Mouse (Mus musculus) kidney, adult 2 months (tissue): Measurements from ENCODE around the gene Olfr31. TPM values are rescaled to one million over a fixed set of nuclear protein-coding genes. Genes with fewer than 3 reads are reported as not detected.

Source experiments
- DNase-seq: peaks from one replicate; pipeline ENCODE4 v3.0.0; 2021
- H3K27ac ChIP-seq: fragments of 200-500 bp; 2 replicates; pipeline ENCODE4 v1.5.1; 2012; ENCODE audit warnings: low read depth, low read length, control low read depth, inconsistent platforms; ENCODE audit not compliant: insufficient read depth
- H3K27me3 ChIP-seq: fragments of 200-500 bp; replicated peaks from 2 replicates; pipeline ENCODE4 v1.6.1; 2012; ENCODE audit warnings: mild to moderate bottlenecking, moderate library complexity, low read length, inconsistent platforms; ENCODE audit not compliant: control insufficient read depth, insufficient read depth
- H3K36me3 ChIP-seq: fragments of 200-500 bp; 2 replicates; pipeline ENCODE4 v1.6.1; 2012; ENCODE audit warnings: mild to moderate bottlenecking, moderate library complexity, low read length, inconsistent platforms; ENCODE audit not compliant: control insufficient read depth, insufficient read depth
- H3K4me1 ChIP-seq: fragments of 200-500 bp; 2 replicates; pipeline ENCODE4 v1.6.1; 2011; ENCODE audit warnings: low read length; ENCODE audit not compliant: control insufficient read depth, insufficient read depth
- H3K4me3 ChIP-seq: fragments of 200-500 bp; 2 replicates; pipeline ENCODE4 v1.5.1; 2011; ENCODE audit warnings: mild to moderate bottlenecking, low read depth, low read length, control low read depth; ENCODE audit not compliant: insufficient read depth
- CTCF ChIP-seq: fragments of 200-500 bp; conservative IDR thresholded peaks from 2 replicates; pipeline ENCODE4 v1.5.1; 2011; ENCODE audit warnings: low read depth, mild to moderate bottlenecking, control low read depth, low read length, moderate library complexity, mixed read lengths; ENCODE audit not compliant: insufficient read depth, insufficient read length
- POLR2A ChIP-seq: fragments of 200-500 bp; IDR thresholded peaks from one replicate; pipeline ENCODE4 v1.6.1; 2011; ENCODE audit warnings: low read depth, low read length, control low read depth
- WGBS: fragments of 180-500 bp; shearing (Covaris S2); methylation state at CpG from one replicate; pipeline ENCODE4 v1.1.7; 2018; 5-methylcytosine and 5-hydroxymethylcytosine counted together
- polyA plus RNA-seq: library from polyadenylated mRNA; depleted of rRNA; stranded (reverse); fragments of >200 nt; gene quantifications from 2 replicates; pipeline ENCODE4 v1.2.3, GENCODE M21; 2012; rRNA removed

The Olfr31 gene
- polyA plus RNA-seq, 1 experiment = not detected

DNA sequence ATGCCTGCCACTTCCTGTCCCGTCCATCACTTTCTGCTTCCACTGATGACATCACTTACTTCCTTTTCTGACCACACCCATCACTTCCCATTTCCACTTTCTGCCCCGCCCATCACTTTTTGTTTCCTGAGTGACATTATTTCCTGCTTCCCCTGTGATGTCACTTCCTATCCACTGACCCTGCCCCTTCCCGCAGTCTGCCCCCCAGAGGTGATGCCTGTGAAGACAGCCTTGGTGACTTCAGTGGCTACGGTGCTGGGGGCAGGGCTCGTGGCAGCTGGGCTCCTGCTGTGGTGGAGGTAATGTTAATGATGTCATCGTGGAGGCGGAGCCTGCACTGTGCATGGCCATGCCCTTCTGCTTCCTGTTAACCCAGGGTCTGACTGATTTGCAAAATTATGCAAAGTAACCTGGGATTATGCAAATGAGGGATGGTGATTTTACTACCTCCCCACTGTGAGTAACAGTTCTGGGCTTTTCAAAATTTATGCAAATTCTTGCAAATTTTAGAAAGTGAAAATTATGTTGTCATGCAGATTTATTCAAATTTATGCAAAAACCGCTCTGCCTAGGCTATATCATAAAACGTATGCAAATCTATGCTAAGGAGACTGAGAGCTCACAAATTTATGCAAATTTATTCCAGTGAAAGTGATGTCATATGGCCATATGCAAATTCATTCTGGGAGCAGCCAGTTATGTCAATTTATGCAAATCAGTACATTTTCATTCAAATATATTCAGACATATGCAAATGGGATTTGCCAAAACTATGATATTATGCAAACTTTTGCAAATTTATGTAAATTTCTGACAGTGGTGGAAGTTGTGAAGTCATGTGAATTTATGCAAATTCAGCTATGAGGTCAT is 29.3 kb downstream of the Olfr31 start:
- H3K36me3 ChIP-seq = no peaks in the 10 kb centered on the region
- no peak overlapping the region for H3K4me3 ChIP-seq
- DNase-seq = no peak
- TF ChIP-seq POLR2A = no peak
- TF ChIP-seq CTCF = no peak
- 96% methylated on average over 9 of the region's 9 CpGs for WGBS
- H3K27ac ChIP-seq = no peak overlapping the region
- no peaks in the 10 kb centered on the region for H3K4me1 ChIP-seq
- no peaks in the 10 kb centered on the region for H3K27me3 ChIP-seq

DNA sequence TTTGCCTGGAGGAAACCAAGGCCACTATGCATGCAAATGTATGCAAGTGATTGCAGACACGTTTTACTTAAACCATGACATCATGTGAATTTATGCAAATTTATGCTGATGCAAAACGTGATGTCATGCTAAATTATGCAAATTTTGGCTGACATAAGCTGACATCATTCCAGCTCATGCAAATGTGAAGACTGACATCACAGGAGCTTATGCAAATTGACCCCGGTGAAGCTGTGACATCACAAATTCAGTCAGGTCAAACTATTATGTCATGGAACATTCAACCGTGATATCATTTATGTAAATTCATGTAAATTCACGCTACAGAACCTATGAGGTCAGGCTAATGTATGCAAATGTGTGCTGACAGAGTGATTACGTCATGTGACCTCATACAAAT is 30.0 kb downstream of the Olfr31 start:
- 87% methylated on average over 6 of the region's 6 CpGs for WGBS
- TF ChIP-seq POLR2A (no peak), CTCF (no peak)

DNA sequence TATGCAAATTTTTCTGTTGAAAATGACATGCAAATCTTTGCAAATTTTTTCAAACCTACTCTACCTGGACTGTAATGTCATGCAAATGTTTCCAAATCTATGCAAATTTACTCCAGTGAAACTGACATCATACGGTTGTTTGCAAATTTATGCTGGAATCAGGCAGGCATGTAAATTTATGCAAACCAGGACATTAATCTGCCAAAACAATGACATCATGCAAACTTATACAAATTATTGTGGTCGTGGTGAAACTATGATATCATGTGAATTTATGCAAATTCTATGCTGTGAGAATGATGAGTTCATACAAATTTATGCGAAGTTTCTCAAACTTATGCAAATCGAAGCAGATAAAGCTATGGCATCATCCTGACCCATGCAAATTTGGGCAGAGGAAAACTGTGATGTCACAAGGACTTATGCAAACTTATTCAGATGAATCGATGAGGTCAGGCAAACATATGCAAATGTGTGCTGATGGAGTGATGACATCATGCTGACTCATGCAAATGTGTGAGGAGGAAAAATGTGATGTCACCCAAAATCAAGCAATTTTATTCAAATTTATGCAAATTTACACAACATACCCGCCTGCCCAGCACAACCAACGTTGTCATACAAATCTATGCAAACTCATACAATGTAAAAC is 30.6 kb downstream of the Olfr31 start:
- Histone ChIP-seq H3K27ac (no peak overlapping the region), H3K4me3 (no peak overlapping the region), H3K36me3 (no peaks in the 10 kb centered on the region), H3K4me1 (no peaks in the 10 kb centered on the region), H3K27me3 (no peaks in the 10 kb centered on the region)
- DNase-seq = no peak
- TF ChIP-seq CTCF (no peak), POLR2A (no peak)
- 97% methylated on average over 7 of the region's 7 CpGs for WGBS

More for the DNA sequence above, 30.0 kb downstream of the Olfr31 start:
- no peak for DNase-seq
- no peak overlapping the region for H3K27ac ChIP-seq
- no peaks in the 10 kb centered on the region for H3K36me3 ChIP-seq
- H3K4me1 ChIP-seq = no peaks in the 10 kb centered on the region
- H3K27me3 ChIP-seq = no peaks in the 10 kb centered on the region
- H3K4me3 ChIP-seq = no peak overlapping the region

DNA sequence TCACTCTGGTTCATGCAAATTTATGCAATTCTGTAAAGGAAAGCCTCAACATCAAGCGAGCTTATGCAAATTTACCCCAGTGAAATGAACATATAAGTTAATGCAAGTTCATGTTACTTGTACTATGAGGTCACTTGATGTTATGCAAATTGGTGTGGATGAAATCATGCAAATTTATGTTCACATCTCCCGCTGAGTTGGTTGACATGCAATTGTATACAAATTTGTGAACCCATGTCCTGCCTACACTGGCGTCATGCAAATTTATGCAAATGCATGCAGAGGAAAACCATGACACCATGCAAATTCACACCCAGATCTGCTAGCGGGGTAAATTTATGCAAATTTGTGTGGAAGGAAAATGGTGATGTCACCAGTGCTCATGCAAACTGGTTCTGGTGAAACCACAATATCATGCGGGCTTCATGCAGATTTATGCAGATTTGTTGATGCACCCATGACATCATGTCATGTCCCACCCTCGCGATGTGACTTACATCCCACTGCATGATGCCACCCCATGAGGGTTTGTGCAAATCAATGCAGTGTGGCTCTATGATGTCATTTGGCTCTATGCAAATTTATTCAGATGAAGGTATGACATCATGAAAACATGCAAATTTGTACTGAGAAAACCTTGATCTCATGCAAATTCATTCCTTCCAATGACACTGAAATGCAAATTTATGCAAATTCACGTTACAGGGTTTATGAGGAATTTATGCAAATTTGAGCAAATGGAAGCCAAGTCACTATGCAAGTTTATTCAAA is 31.3 kb downstream of the Olfr31 start:
- no peaks in the 10 kb centered on the region for H3K4me1 ChIP-seq
- H3K27ac ChIP-seq = no peak overlapping the region
- DNase-seq = no peak
- H3K4me3 ChIP-seq = no peak overlapping the region
- TF ChIP-seq POLR2A (no peak), CTCF (no peak)
- H3K27me3 ChIP-seq = no peaks in the 10 kb centered on the region
- WGBS = 97% methylated on average over 8 of the region's 8 CpGs
- no peaks in the 10 kb centered on the region for H3K36me3 ChIP-seq

DNA sequence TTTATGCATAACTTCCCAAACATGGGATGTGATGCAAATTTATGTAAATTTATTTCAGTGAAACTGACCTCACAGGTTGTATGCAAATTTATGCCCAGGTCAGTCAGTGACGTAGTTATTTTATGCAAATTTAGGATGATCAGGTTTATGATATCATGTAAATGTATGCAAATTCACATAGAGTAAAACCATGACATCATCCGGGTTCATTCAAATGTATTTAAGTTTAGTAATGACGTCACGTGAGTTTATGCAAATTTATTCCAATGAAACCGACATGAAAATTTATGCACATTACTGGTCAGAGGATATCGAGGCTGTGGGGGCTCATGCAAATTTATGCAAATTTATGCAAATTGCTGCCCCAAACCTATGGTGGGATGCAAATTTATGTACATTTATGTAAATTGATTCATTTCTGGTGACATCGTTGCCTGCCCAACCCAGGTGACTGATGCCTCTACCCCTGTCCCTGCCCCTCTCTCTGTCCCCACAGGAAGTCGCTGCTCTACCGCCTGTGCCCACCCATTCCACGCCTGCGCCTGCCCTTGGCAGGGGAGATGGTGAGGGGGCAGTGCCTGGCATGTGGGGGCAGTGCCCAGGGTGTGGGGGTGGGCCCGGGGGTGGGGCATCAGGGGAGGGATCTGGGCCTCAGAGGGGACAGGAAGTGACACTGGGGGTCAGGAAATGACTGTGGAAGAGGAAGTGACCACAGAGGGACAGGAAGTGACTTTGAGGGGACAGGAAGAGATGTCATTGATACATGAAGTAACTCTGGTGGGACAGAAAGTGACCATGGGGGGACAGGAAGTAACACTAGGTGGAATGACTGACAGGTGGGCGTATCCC is 32.1 kb downstream of the Olfr31 start:
- no peak for DNase-seq
- TF ChIP-seq CTCF (no peak), POLR2A (no peak)

DNA sequence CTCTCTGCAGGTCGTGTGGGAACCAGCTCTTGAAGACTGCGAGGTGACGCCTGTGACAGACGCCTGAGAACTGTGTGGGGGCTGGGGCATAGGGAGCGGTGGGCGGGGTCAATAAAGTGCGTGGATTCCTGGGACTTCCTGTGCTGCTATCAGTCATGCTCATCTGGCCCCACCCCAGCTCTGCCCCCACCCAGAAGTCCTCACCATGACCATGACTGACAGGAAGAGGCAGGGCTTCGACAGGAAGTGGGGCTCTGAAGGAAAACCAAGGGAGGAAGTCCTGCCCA is 32.7 kb downstream of the Olfr31 start:
- 95% methylated on average over 8 of the region's 8 CpGs for WGBS
- no peak for DNase-seq
- H3K4me3 ChIP-seq = no peak overlapping the region

More for the DNA sequence above, 32.1 kb downstream of the Olfr31 start:
- 99% methylated on average over 13 of the region's 13 CpGs for WGBS
- no peaks in the 10 kb centered on the region for H3K4me1 ChIP-seq
- no peak overlapping the region for H3K27ac ChIP-seq
- no peaks in the 10 kb centered on the region for H3K36me3 ChIP-seq
- no peak overlapping the region for H3K4me3 ChIP-seq
- no peaks in the 10 kb centered on the region for H3K27me3 ChIP-seq

More for the DNA sequence above, 32.7 kb downstream of the Olfr31 start:
- Histone ChIP-seq H3K4me1 (no peaks in the 10 kb centered on the region), H3K36me3 (no peaks in the 10 kb centered on the region), H3K27me3 (no peaks in the 10 kb centered on the region), H3K27ac (no peak overlapping the region)
- TF ChIP-seq POLR2A = no peak
- TF ChIP-seq CTCF = no peak

Other genes with a start within 250 kb of the Olfr31 start
- gene Psmd6, start 201.8 kb upstream of the Olfr31 start, polyA plus RNA-seq = 30.1 and 40.4 TPM in 2 replicates
- not detected in 2 replicates for gene Olfr720, start 136.0 kb upstream of the Olfr31 start, polyA plus RNA-seq
- 10.9 and 12.0 TPM in 2 replicates for gene Il3ra, start 23.4 kb downstream of the Olfr31 start, polyA plus RNA-seq
- gene Olfr721-ps1, start 78.5 kb downstream of the Olfr31 start, polyA plus RNA-seq = not detected in 2 replicates